Mouse (Mus musculus): Measurements from ENCODE around the gene Rere.

Rere gene

GRCm38 (mm10) chr4:150388518-150388917, 107.1 kb downstream of the Rere start:
- no peak for DNase-seq (ENCODE audit: low read depth)

- no peak for DNase-seq (ENCODE audit: low read depth)
These were observed 112.2 kb downstream of the Rere start for GRCm38 (mm10) chr4:150393607-150394006.

- DNase-seq (ENCODE audit: low read depth): no peak
These were observed 112.6 kb downstream of the Rere start for GRCm38 (mm10) chr4:150394091-150394490.

- no peak for DNase-seq (ENCODE audit: low read depth)
These were observed 114.9 kb downstream of the Rere start for GRCm38 (mm10) chr4:150396339-150396738.

GRCm38 (mm10) chr4:150396826-150397620, 115.6 kb downstream of the Rere start:
- DNase-seq (ENCODE audit: low read depth): no peak

GRCm38 (mm10) chr4:150399032-150399431, 117.6 kb downstream of the Rere start:
- no peak for DNase-seq (ENCODE audit: low read depth)

- DNase-seq (ENCODE audit: low read depth): no peak
These were observed 120.6 kb downstream of the Rere start for GRCm38 (mm10) chr4:150401830-150402607.

- no peak for DNase-seq (ENCODE audit: low read depth)
These were observed 121.2 kb downstream of the Rere start for GRCm38 (mm10) chr4:150402608-150402985.

GRCm38 (mm10) chr4:150403941-150404340, 122.5 kb downstream of the Rere start:
- DNase-seq (ENCODE audit: low read depth): no peak

GRCm38 (mm10) chr4:150404583-150404982, 123.1 kb downstream of the Rere start:
- DNase-seq (ENCODE audit: low read depth): no peak

- no peak for DNase-seq (ENCODE audit: low read depth)
These were observed 124.3 kb downstream of the Rere start for GRCm38 (mm10) chr4:150405786-150406185.

GRCm38 (mm10) chr4:150406320-150406719, 124.9 kb downstream of the Rere start:
- no peak for DNase-seq (ENCODE audit: low read depth)

- DNase-seq (ENCODE audit: low read depth): no peak
These were observed 125.4 kb downstream of the Rere start for GRCm38 (mm10) chr4:150406821-150407220.

- no peak for DNase-seq (ENCODE audit: low read depth)
These were observed 132.8 kb downstream of the Rere start for GRCm38 (mm10) chr4:150414296-150414695.

- DNase-seq (ENCODE audit: low read depth): no peak
These were observed 133.3 kb downstream of the Rere start for GRCm38 (mm10) chr4:150414759-150415158.

GRCm38 (mm10) chr4:150415227-150415969, 134.0 kb downstream of the Rere start:
- DNase-seq (ENCODE audit: low read depth): no peak

GRCm38 (mm10) chr4:150420576-150421263, 139.3 kb downstream of the Rere start:
- no peak for DNase-seq (ENCODE audit: low read depth)

- DNase-seq (ENCODE audit: low read depth): no peak
These were observed 144.8 kb downstream of the Rere start for GRCm38 (mm10) chr4:150426098-150426879.

- no peak for DNase-seq (ENCODE audit: low read depth)
These were observed 145.5 kb downstream of the Rere start for GRCm38 (mm10) chr4:150426880-150427476.

GRCm38 (mm10) chr4:150428762-150429161, 147.3 kb downstream of the Rere start:
- no peak for DNase-seq (ENCODE audit: low read depth)

Data from c-Kit-positive CD71-negative TER-119-negative erythroid progenitor cells, embryonic 14.5 days (primary cell).